13 mouse cellular contexts compared by ENCODE assay signal in the genomic region with DNA sequence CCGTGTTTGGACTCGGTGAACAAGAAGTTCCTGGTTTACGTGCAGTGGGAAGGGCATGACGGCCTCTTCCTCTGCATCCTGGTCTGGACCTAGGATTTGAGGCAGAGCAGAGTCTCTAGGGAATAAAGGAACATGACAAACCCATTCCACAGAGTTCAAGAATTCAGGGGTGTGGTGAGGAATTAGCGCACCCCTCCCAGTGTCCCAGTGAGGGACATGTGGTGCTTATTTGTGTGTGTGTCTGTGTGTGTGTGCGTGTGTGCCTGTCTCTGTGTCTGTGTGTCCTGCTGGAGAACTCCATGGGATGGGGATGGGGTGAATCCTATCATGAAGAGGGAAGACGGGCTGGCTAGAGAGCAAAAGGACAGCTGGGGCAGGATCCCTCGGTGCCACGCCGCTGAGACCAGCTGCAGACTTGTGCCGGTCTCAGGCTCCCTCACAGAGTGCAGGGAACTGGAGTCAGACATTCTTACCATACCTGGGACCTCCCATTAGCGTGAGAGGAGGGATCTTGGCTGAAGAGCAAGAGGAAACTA. TPM values are rescaled to one million over a fixed set of nuclear protein-coding genes. Genes with fewer than 3 reads are reported as not detected.
A peak's percentile ranks its signal among the peaks of the same experiment; 100 is the strongest.
DNase-seq lines count a peak whose midpoint lies in the region; ATAC-seq and TF ChIP-seq lines count a peak whose summit lies in the region.
"Had no signal": no experiment of that assay in that cellular context is flagged by ENCODE, and none has a peak within 500 bp of the region (broad histone marks: within the 10 kb centered on the region; RNA-seq: fewer than 3 reads in every experiment).

No protein-coding gene starts in this region.

- peak overlapping the region; percentile 60 for H3K27ac ChIP-seq in bone marrow macrophage, adult 2 months (ENCODE audit: insufficient read depth, low read depth, low read length)
- 0 out of 2 replicates have a peak overlapping the region, but pooled peaks have one; percentile 17 for H3K27ac ChIP-seq in liver, embryonic 12.5 days

- no peak overlapping the region for H3K4me2 ChIP-seq in liver, embryonic 12.5 days

- 66% methylated on average over 12 of the region's 12 CpGs for WGBS in liver, embryonic 12.5 days (ENCODE audit: insufficient replicate concordance)

- H3K27me3 ChIP-seq in liver, embryonic 12.5 days (replicated peaks), result peaks cover 31% of the 10 kb centered on the region

- TF ChIP-seq POLR2A in bone marrow macrophage, adult 2 months (IDR thresholded peaks at IDR 0.05; ENCODE audit: borderline replicate concordance, low read depth, low read length), result no peak

- ATAC-seq in liver, embryonic 12.5 days, result no peak

- H3K4me1 ChIP-seq in bone marrow macrophage, adult 2 months (ENCODE audit: control insufficient read depth, insufficient read depth, low read length), result peaks cover 76% of the 10 kb centered on the region
- peaks cover 36% of the 10 kb centered on the region for H3K4me1 ChIP-seq in liver, embryonic 12.5 days

- intact Hi-C loops in heart, postnatal 25 days (cut with DNase I), result no loop called here

- no peak for TF ChIP-seq CTCF in bone marrow macrophage, adult 2 months (IDR thresholded peaks at IDR 0.05; ENCODE audit: low read depth, low read length)

- no peaks in the 10 kb centered on the region for H3K9me3 ChIP-seq in liver, embryonic 12.5 days (replicated peaks)

- H3K4me3 ChIP-seq in bone marrow macrophage, adult 2 months (ENCODE audit: insufficient read depth, low read length), result no peak overlapping the region
- no peak overlapping the region for H3K4me3 ChIP-seq in liver, embryonic 12.5 days

- no peak overlapping the region for H3K9ac ChIP-seq in liver, embryonic 12.5 days

- DNase-seq in heart, adult 11 months, result peak; percentile 97
- no peak for DNase-seq in heart, postnatal 25 days (ENCODE audit: low spot score)
- peak; percentile 80 for DNase-seq in 3134 (ENCODE audit: extremely low read depth, insufficient read length, low spot score)
- no peak for DNase-seq in layer of hippocampus, adult 8-10 months (ENCODE audit: low spot score in 2 of 2)
- DNase-seq in B cell, adult 2 months, result no peak
- DNase-seq in thymus, postnatal 10 days (ENCODE audit: low spot score in 2 of 2), result no peak
- DNase-seq: cerebellum, adult 18-20 months; right cerebral cortex, postnatal 4 days had no signal

- H3K36me3 ChIP-seq in liver, embryonic 12.5 days, result peaks cover 49% of the 10 kb centered on the region

RNA-seq across cellular contexts. Expression of gene Tnfaip2, which starts 13.1 kb away (rescaled TPM):
- 10 to 100 TPM; 41.7 to 48.7 TPM for total RNA-seq in heart, postnatal 25 days (2021)
- polyA plus RNA-seq in bone marrow macrophage, adult 2 months (2012; ENCODE audit: insufficient read depth, insufficient read length, missing spikeins), result 300 and 304 TPM in 2 replicates
- 88.6 and 94.9 TPM in 2 replicates for polyA plus RNA-seq in liver, embryonic 12.5 days (2016; fragmentation: Nextera tagmentation; extraction: Ambion mirVana)
- total RNA-seq in layer of hippocampus, adult 8-10 months (2022), result 1 to 10 TPM in 3 of 4 experiments, under 1 TPM in 1; 0.85 to 1.8 (median 1.4) TPM

RNA-seq across cellular contexts. Expression of gene Gm266, which starts 30.2 kb away (rescaled TPM):
- total RNA-seq in heart, postnatal 25 days (2021), result under 1 TPM; 0.36 to 0.75 TPM
- not detected in 2 replicates for polyA plus RNA-seq in bone marrow macrophage, adult 2 months (2012; ENCODE audit: insufficient read depth, insufficient read length, missing spikeins)
- polyA plus RNA-seq in liver, embryonic 12.5 days (2016; fragmentation: Nextera tagmentation; extraction: Ambion mirVana), result 1.8 and 2.4 TPM in 2 replicates
- 1 to 10 TPM; 3.6 to 6.6 (median 4.6) TPM for total RNA-seq in layer of hippocampus, adult 8-10 months (2022)
- total RNA-seq: hematopoietic stem cell, adult 5-6 weeks; megakaryocyte, adult 5-6 weeks had no signal

RNA-seq across cellular contexts. Expression of gene Exoc3l4, which starts 38.6 kb away (rescaled TPM):
- total RNA-seq in heart, postnatal 25 days (2021), result 1 to 10 TPM; 1.2 to 2.9 TPM
- polyA plus RNA-seq in bone marrow macrophage, adult 2 months (2012; ENCODE audit: insufficient read depth, insufficient read length, missing spikeins), result 7.8 and 8.0 TPM in 2 replicates
- polyA plus RNA-seq in liver, embryonic 12.5 days (2016; fragmentation: Nextera tagmentation; extraction: Ambion mirVana), result 15.5 and 18.2 TPM in 2 replicates
- total RNA-seq in layer of hippocampus, adult 8-10 months (2022), result 1 to 10 TPM; 5.0 to 7.7 (median 6.5) TPM

RNA-seq across cellular contexts. Expression of gene Lbhd2, which starts 48.8 kb away (rescaled TPM):
- not detected for total RNA-seq in heart, postnatal 25 days (2021)
- not detected in 2 replicates for polyA plus RNA-seq in bone marrow macrophage, adult 2 months (2012; ENCODE audit: insufficient read depth, insufficient read length, missing spikeins)
- 0.28 TPM in 1 of 2 replicates, not detected in the other for polyA plus RNA-seq in liver, embryonic 12.5 days (2016; fragmentation: Nextera tagmentation; extraction: Ambion mirVana)
- total RNA-seq in layer of hippocampus, adult 8-10 months (2022), result 1 to 10 TPM in 2 of 4 experiments, under 1 TPM in 1, not detected in 1; 0.61 to 2.3 (median 1.3) TPM
- total RNA-seq: hematopoietic stem cell, adult 5-6 weeks; megakaryocyte, adult 5-6 weeks had no signal
- polyA plus RNA-seq: liver, embryonic 16.5 days had no signal

Comparison
In these comparisons a context has a peak if more than half of its experiments do, and no peak if none do; other contexts are left out.
1. DNase-seq: peak in heart, adult 11 months (single experiment) and 3134 (single experiment); none in heart, postnatal 25 days (single experiment), layer of hippocampus, adult 8-10 months (0 of 2), B cell, adult 2 months (0 of 2) and thymus, postnatal 10 days (0 of 2).
2. RNA of gene Tnfaip2, which starts 13.1 kb away (total RNA-seq): 41.7 to 48.7 TPM in heart, postnatal 25 days; 0.85 to 1.8 TPM in layer of hippocampus, adult 8-10 months; every median in the first group is over 10 times any median in the second.